Mouse (Mus musculus) limb, embryonic 14.5 days (tissue): ENCODE results near the gene Dpy30. TPM values are rescaled to one million over a fixed set of nuclear protein-coding genes. Genes with fewer than 3 reads are reported as not detected.

ENCODE experiments used
- ATAC-seq: fragments of 200-750 bp; cut with Nextera tagmentation; 2 replicates; pipeline ENCODE4 v1.8.0; 2017; ENCODE audit warnings: low read depth, moderate number of reproducible peaks, moderate TSS enrichment; ENCODE audit not compliant: low FRiP score
- DNase-seq: peaks from one replicate; pipeline ENCODE4 v3.0.0-alpha.2; 2015; ENCODE audit warnings: low spot score
- H3K27ac ChIP-seq: fragments of 300-500 bp; sonication (generic); replicated peaks from 2 replicates; pipeline ENCODE4 v1.5.1; 2014; ENCODE audit warnings: low read depth, mild to moderate bottlenecking, low read length, moderate library complexity, mixed read lengths
- H3K27me3 ChIP-seq: fragments of 300-500 bp; sonication (generic); 2 replicates; pipeline ENCODE4 v1.6.1; 2014; ENCODE audit warnings: low read length, mixed read lengths; ENCODE audit not compliant: control insufficient read depth, insufficient read depth
- H3K36me3 ChIP-seq: fragments of 300-500 bp; sonication (generic); 2 replicates; pipeline ENCODE4 v1.6.1; 2014; ENCODE audit warnings: mild to moderate bottlenecking, low read length, moderate library complexity, mixed read lengths; ENCODE audit not compliant: control insufficient read depth, insufficient read depth
- H3K4me1 ChIP-seq: fragments of 300-500 bp; sonication (generic); 2 replicates; pipeline ENCODE4 v1.6.1; 2014; ENCODE audit warnings: antibody characterized with exemption, low read length, mixed read lengths; ENCODE audit not compliant: control insufficient read depth, insufficient read depth
- H3K4me2 ChIP-seq: fragments of 300-500 bp; sonication (generic); replicated peaks from 2 replicates; pipeline ENCODE4 v1.6.1; 2014; ENCODE audit warnings: low read depth, mild to moderate bottlenecking, low read length, moderate library complexity; ENCODE audit not compliant: severe bottlenecking
- H3K4me3 ChIP-seq: fragments of 300-500 bp; sonication (generic); replicated peaks from 2 replicates; pipeline ENCODE4 v1.5.1; 2014; ENCODE audit warnings: low read length
- H3K9ac ChIP-seq: fragments of 300-500 bp; sonication (generic); 2 replicates; pipeline ENCODE4 v1.6.1; 2014; ENCODE audit warnings: mild to moderate bottlenecking, low read depth, low read length, moderate library complexity; ENCODE audit not compliant: severe bottlenecking
- H3K9me3 ChIP-seq: fragments of 300-500 bp; sonication (generic); 2 replicates; pipeline ENCODE4 v1.6.1; 2016; ENCODE audit warnings: low read length; ENCODE audit not compliant: control insufficient read depth
- POLR2A ChIP-seq: fragments of 200-500 bp; IDR thresholded peaks from 2 replicates; pipeline ENCODE4 v1.8.0; 2012; ENCODE audit warnings: inconsistent platforms, mild to moderate bottlenecking, moderate library complexity, borderline replicate concordance; ENCODE audit not compliant: insufficient read depth, insufficient read length; ENCODE audit errors: extremely low read depth
- WGBS: fragments of 180-500 bp; shearing (Covaris S2); extraction: QIAGEN DNeasy Blood & Tissue Kit; methylation state at CpG from one replicate; pipeline ENCODE4 v1.1.7; 2014; 5-methylcytosine and 5-hydroxymethylcytosine counted together
- polyA plus RNA-seq, 2 experiments: library from polyadenylated mRNA; depleted of rRNA in 1 of 2; stranded (reverse) in 1 of 2; unstranded in 1 of 2; fragments of >200 nt; fragmentation: Nextera tagmentation in 1 of 2; extraction: Ambion mirVana in 1 of 2; gene quantifications; 2 replicates each; pipeline versions ENCODE4 v1.2.1 to v1.2.3; 2012 to 2014

The Dpy30 gene
- polyA plus RNA-seq, 2 experiments: 130 to 184 TPM

GRCm38 (mm10) chr17:74274471-74274870 is 49.3 kb downstream of the Dpy30 start:
- Histone ChIP-seq H3K36me3 (no peaks in the 10 kb centered on the region), H3K27me3 (no peaks in the 10 kb centered on the region), H3K9ac (no peak overlapping the region), H3K4me3 (no peak overlapping the region), H3K4me1 (no peaks in the 10 kb centered on the region; the same call in 1 of the 2 replicates), H3K4me2 (no peak overlapping the region), H3K9me3 (no peaks in the 10 kb centered on the region), H3K27ac (no peak overlapping the region)
- no peak for DNase-seq
- ATAC-seq: no peak
- TF ChIP-seq POLR2A: no peak
- WGBS: 79% methylated on average over 3 of the region's 3 CpGs

- Histone ChIP-seq H3K9me3 (no peaks in the 10 kb centered on the region), H3K4me2 (no peak overlapping the region), H3K4me1 (no peaks in the 10 kb centered on the region), H3K9ac (no peak overlapping the region), H3K27ac (no peak overlapping the region), H3K4me3 (no peak overlapping the region), H3K27me3 (no peaks in the 10 kb centered on the region), H3K36me3 (no peaks in the 10 kb centered on the region)
- ATAC-seq: no peak
- WGBS: 69% methylated on average over 16 of the region's 16 CpGs
- TF ChIP-seq POLR2A: no peak
- DNase-seq: no peak
These were observed 51.0 kb downstream of the Dpy30 start for GRCm38 (mm10) chr17:74272683-74273205.

- H3K4me2 ChIP-seq: no peak overlapping the region
- no peak overlapping the region for H3K27ac ChIP-seq
- H3K27me3 ChIP-seq: no peaks in the 10 kb centered on the region
- H3K4me1 ChIP-seq: no peaks in the 10 kb centered on the region
- no peaks in the 10 kb centered on the region for H3K36me3 ChIP-seq
- no peak for TF ChIP-seq POLR2A
- WGBS: 89% methylated on average over 3 of the region's 3 CpGs
- peak; percentile 31 for DNase-seq
- ATAC-seq: no peak
- H3K9ac ChIP-seq: no peak overlapping the region
- no peak overlapping the region for H3K4me3 ChIP-seq
- H3K9me3 ChIP-seq: no peaks in the 10 kb centered on the region
These were observed 52.0 kb downstream of the Dpy30 start for GRCm38 (mm10) chr17:74271541-74272268.

- no peak for TF ChIP-seq POLR2A
- 82% methylated on average over 2 of the region's 2 CpGs for WGBS
These were observed 53.5 kb downstream of the Dpy30 start for GRCm38 (mm10) chr17:74270205-74270604.

GRCm38 (mm10) chr17:74267415-74268180 is 56.1 kb downstream of the Dpy30 start:
- no peak for DNase-seq
- H3K4me3 ChIP-seq: no peak overlapping the region
- no peaks in the 10 kb centered on the region for H3K9me3 ChIP-seq
- no peaks in the 10 kb centered on the region for H3K36me3 ChIP-seq
- H3K27ac ChIP-seq: no peak overlapping the region
- no peak for ATAC-seq
- no peak overlapping the region for H3K4me2 ChIP-seq
- H3K9ac ChIP-seq: no peak overlapping the region
- peaks cover 12% of the 10 kb centered on the region for H3K4me1 ChIP-seq
- TF ChIP-seq POLR2A: no peak
- no peaks in the 10 kb centered on the region for H3K27me3 ChIP-seq
- 87% methylated on average over 11 of the region's 11 CpGs for WGBS

More at GRCm38 (mm10) chr17:74270205-74270604, 53.5 kb downstream of the Dpy30 start:
- Histone ChIP-seq H3K27me3 (no peaks in the 10 kb centered on the region), H3K4me3 (no peak overlapping the region), H3K9ac (no peak overlapping the region), H3K4me2 (no peak overlapping the region), H3K27ac (no peak overlapping the region), H3K36me3 (no peaks in the 10 kb centered on the region), H3K4me1 (peaks cover 1% of the 10 kb centered on the region; the same call in 1 of the 2 replicates), H3K9me3 (no peaks in the 10 kb centered on the region)
- no peak for ATAC-seq
- no peak for DNase-seq
